Mouse (Mus musculus): ENCODE data around the gene Lypd6b.

Gene Lypd6b

DNA sequence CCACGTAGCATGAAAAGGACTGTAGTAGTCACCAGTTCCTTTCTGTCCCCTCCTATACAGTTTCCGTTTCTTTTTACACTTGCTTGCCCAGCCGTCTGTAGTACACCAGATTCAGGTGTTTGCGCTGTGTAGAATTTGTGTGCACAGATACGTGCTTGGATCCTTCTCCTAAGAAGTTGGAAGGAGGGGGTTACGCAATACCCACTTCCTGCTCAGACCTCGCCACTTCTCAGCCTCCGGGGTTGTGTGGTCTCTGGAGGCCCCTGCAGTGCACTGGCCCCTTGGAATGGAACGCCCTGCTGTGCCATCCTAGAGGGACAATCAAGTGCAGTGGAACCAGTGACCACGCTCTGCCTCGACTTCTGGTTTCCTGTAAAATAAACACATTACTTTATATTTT lies 16.3 kb upstream of the Lypd6b start:
- no peak for DNase-seq

DNA sequence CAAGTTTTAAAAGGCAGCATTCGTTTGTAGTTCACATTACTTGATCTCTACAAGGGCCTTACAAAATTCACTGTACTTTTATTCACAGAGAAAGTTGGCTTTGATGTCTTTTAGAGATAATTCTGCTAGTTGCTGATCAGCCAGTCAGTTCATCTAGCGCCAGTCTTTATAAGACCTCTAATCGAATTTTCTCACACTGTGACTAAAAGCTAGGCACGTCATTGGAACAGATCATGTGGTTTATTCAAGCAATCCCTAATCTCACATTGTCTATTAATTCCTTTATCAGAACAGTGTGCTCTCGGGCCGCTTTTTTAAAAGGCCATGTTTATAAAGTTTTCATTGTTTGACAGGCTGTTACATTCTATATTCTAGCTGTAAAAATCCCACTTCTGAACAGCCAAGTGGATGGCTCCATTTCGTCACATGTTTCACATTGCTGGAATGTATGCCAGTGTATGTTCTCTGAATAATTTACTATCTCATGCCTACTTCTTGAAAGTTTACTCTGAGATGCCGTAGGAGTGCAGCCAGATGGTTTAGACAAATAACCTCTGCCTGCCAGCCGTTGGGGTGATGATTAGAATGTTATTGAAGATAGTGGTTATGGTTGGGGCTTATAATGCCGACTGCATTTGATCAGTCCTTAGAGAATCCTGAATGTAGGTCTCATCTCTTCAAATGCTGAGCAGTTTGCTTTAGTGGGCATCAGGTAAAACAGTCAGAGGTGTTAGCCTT lies 14.1 kb upstream of the Lypd6b start:
- DNase-seq: no peak

DNA sequence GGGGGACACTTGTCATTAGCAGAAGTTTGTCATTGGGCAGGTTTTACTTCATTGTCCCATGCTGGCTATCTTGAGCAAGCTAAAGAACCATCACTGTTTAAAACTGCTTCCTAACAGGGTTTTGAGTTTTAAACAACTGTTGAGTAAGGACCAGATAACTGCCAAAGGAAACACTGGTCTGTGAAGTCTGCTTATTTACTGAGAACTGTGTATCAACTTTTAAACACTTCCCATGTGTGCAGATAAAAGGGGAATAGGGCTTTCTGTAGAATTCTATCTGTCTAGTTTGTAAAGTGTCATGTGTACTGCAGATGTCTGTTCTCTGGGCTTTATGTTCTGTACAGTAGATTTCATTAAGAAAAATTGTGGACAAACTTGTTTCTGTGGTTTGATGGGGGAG lies 13.3 kb upstream of the Lypd6b start:
- no peak for DNase-seq

DNA sequence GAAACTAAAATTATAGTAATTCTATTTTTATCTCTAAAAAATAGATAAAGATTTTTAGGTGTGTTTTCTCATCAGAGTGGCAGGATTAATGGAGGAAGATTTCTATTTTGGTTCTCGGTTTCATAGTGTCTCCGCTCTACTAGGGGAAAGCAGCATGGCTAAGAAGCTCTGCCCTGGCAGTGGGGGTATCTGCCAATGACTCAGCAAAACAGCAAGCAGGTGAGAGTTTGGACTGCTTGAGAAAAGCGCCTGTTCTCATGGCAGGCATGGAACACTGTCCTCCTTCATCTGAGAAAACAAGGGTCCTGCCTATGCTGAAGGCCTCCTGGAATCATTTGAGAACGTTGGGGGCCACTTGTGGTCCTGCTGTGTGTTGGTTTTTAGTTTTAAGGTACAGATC lies 12.3 kb upstream of the Lypd6b start:
- DNase-seq: no peak

DNA sequence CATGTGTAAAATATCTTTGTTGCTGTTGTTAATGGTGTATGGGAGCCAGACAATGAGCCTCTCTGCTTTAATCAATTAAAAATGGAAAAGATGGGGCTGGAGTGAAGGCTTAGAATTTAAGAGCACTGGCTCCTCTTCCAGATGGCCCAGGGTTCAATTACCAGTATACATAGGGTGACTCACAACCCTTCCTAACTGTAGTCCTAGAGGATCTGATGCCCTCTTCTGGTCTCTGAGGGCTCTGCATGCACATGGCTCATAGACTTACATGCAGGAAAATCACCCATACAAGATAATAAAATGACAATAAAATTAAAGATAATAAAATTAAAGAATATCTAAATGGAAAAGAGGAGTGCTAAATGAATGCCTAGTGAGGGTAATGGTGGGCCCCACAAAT lies 11.8 kb upstream of the Lypd6b start:
- no peak for DNase-seq

DNA sequence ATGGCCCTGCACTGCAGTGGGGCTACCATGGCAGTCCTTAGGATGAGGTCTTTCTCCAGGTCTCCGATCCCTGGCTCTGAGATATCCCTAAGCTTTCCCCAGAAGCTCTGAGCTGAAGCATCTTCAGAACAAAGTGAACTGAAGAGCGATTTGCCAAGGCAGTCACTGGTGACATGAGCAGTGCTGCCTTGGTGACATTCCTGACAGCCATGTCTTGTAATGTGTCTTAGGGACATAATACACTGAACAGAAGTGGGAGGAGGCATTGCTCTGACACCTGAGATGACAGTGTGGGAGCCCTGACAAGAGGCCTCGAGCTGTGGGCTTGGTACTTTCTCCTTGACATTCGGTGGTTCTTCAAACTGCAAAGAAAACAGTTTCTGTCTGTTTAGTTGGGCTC lies 11.1 kb upstream of the Lypd6b start:
- DNase-seq: no peak

DNA sequence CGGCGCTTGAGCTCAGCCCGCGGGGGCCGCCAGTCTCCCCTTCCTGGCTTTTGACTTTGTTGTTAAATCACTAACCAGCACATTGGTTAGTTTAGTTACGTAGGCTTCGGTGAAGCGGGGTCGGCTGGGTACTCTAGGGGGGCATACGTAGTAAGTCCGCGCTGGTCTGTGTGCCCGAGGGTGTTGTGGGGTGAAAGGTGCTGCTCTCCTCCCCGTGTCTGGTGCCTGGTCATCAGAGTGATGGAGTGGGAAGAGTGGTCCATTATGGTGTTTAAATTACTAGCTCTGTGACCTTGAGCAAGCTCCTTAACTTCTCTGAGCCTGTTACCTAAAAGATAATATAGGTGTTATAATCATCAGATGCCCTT lies 547 bp downstream of the Lypd6b start:
- no peak for DNase-seq

DNA sequence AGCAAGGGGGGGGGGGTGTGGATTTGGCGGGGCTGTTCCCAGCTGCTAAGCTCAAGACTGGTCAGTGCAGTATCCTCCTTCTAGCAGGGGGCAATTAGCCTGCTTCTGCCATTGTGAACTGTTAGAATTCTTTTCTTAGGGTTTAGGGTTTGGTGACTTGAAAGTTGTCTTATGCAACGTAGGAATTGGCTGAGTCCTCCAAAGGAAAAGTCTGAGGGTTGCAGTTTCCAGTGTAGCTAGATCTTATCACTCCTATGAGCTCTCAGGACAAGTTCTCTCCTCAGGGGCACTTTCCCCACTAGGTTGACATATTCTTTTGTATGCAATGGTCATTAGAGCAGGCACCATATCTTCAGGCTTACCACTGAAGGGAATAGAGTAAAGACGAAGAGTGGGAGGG lies 1.2 kb downstream of the Lypd6b start:
- DNase-seq: no peak

DNA sequence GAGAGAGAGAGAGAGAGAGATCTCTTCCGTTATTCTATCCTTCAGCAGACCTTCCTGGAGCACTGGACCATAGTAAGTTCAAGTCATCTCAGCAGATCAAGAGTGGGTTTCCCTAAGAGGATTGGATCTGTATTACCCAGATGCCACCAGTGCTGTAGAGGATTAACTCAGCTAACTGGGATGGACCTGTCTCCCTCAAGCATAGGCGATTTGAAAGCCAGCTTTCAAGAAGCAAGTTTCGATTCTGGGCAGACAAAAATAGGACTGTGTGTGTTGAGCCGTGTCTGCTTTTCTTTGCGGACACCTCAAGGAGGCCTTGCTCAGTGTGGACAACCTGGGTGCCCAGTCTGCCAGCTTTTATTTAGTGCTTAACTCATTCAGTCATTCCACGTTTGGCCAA lies 1.6 kb downstream of the Lypd6b start:
- DNase-seq: no peak

DNA sequence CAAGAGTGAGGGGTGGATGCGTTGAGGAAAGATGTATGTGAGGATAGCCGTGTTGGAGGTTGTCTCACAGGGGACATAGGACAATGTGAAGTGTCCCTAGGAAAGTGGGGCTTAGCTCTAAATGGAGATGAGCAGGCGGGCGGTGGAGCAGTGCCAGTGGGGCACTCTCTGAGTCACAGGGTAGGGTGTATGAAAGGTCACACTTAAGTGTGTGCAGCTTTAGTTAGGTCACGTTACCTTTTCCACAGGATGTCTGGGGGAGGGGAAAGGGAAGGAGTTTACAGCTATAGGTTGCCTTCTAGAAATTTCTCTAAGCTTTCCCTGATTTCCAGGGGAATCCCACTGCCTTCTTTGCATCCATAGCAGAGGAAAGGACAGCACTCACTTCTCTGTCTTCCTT lies 2.0 kb downstream of the Lypd6b start:
- no peak for DNase-seq

DNA sequence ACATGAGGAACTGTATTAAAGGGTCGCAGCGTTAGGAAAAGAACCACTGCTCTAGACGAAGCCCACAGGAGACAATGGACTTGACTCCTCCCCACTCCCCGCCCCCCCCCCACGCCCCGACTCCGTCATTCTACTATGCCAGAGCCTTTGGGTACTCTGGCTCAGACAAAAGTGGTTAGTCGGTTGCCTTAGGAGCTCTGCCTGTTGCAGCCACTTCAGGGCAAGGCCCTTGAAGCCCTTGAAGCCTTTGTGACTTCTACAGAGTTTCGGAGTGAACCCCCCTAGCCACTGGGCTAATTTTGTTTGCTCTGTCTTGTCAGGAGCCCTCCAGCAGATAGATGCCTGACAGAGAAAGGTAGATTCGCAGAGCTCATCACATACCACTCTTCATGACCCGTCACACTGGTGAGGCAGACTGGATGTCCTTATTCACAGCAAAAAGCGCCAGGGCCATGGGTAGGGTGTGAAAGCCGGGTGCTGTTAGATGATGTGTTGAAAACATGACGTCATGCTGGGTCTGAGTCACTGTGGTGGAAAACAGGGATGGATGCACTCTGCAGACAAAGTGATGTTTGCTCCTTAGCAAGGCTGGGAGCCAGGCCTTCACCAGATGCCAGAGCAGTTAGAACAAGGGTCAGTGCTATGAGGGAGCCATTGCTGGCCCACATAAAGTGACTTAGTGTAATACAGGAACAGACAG lies 10.1 kb downstream of the Lypd6b start:
- DNase-seq: no peak

DNA sequence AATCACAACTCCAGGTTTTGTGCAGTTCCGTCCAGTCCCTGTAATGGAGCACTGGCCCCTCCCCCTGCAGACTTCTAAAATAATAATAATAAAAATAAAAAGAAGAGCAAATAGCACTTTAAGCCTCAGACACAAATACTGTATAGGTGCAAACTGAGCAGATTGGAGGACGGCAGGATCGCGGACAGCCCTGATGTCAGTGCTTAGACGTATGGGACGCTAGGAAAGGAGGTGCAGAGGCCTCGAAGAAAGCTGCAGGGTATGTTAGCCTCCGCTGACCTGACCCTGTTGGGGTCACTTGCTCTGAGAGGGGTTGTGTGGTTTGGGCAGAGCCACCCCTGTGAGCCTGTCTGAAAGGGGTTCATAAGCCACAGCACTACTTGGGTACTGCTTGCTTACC lies 17.0 kb downstream of the Lypd6b start:
- DNase-seq: no peak

DNA sequence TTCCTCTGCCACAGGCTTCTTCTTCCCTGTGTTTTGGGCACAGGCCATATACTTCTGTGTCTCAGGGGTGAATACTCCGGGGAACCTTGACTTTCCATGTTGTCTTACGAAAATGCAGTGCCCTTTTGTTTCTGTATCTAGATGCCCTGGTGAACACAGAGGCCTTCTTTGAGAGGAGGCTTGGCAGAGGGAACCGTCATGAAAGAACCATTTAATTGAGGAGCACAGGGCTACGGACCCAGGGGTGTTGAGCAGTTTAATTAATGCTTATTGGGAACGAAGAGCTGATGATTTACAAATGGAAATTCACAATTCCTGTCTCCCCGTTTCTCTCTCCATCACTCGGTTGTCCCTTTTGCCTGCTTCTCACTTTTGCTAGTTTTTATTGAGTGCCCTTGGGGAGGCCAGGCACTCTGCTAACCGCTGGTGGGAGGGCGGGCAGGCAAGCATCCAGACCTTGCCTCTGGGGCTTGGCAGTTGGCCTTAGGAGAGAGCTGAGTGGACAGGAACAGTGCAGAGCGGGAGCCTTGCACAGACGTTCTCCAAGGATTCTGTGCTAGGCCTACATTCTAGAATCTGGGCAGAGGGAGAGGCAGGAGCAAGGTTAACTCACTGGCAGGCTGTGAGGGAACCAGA lies 18.4 kb downstream of the Lypd6b start:
- DNase-seq: no peak

DNA sequence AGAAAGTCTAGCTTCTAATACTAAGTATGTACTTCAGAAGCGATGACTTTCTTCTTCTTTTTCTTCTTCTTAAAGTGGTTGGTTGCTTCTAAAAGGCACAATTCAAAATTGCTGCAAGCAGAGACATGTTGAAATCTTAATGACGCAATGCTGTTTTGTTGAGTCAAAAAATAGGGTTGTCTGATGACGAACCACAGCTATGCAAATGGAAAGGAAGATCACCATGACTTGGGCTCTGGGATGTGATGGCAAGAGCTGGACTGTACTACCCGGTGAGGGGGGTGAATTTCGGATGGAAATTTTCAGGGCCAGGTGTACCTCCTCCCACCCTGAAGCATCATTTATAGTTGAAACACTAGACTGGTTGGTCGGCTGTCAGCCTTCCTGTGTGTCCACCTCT lies 22.0 kb downstream of the Lypd6b start:
- DNase-seq: no peak

DNA sequence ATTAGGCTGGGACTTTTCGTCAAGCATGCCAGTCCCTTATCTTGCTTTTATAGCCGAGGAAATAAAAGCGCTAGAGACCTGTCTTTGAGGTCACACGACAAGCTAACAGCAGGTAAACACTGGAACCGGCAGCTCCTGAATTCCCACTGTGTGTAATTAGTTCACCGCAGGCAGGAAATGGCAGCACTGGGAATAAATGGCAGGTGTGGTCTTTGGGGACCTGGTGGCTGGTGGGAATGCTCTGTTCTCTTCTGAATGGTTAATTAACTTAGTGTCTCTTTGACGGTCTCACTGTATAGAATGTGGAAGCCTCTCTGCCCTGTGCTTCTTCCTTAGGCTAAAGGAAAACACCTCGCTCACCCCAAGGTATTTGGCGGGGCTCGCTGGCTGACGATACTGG lies 23.9 kb downstream of the Lypd6b start:
- DNase-seq: no peak

DNA sequence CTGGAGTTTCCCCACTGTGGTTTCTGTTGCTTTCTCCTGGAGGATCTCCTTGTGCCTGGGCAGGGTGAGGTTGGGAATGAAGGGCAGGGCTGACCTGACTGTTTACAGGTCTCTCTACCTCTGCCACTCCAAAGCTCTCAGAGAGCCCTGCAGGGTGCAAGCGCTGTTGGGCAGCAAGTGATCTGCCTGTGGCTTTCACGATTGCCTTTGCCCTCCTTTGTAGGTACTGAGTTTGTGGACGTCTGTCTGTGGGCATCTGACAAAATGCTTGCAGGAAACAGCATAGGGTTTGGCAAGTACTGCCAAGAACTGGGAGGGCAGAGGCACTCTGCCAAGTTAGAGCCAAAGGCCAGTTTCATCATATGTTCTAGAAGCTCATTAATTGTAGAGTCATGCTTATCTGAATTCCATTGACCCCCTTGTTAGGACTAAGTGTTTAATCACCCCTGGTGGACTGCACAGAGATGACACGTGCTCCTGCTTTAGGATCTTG lies 24.4 kb downstream of the Lypd6b start:
- peak; percentile 65 for DNase-seq

DNA sequence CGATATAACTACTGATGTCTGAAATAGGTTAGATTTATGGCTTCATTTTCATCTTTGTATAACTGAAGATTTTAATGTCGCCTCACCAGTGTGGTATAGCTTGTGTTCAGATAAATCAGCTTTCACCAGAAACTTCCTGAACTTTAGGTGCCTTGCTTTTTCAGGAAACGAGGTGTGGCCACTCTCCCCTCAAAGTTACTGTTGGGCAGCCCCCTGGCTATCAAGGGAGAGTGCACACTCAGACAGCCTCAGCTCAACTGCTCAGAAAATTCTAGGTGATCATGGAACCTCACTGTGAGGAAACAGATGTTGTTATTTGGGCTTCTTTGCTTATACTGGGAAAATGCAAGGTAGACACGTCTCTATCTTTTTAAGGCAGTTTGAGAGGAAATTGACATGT lies 25.7 kb downstream of the Lypd6b start:
- DNase-seq: no peak

DNA sequence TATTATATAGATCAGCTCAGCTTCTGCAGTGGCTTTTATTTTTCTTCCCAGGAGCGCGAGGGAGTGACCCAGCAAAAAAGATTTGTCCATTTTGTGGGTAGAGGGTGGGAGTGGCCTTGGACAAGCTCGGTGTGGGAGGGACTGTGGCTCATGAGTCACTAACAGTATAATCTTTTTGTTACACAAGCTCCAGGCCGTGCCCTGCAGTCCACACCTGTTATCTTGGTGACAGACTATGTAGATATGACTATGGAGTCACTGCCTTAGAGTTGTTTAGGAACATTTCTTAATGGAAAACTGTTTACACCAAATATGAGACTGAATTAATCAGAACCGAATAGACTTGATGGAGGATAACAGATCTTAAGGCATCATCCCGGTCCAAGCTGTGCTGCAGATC lies 26.5 kb downstream of the Lypd6b start:
- no peak for DNase-seq

DNA sequence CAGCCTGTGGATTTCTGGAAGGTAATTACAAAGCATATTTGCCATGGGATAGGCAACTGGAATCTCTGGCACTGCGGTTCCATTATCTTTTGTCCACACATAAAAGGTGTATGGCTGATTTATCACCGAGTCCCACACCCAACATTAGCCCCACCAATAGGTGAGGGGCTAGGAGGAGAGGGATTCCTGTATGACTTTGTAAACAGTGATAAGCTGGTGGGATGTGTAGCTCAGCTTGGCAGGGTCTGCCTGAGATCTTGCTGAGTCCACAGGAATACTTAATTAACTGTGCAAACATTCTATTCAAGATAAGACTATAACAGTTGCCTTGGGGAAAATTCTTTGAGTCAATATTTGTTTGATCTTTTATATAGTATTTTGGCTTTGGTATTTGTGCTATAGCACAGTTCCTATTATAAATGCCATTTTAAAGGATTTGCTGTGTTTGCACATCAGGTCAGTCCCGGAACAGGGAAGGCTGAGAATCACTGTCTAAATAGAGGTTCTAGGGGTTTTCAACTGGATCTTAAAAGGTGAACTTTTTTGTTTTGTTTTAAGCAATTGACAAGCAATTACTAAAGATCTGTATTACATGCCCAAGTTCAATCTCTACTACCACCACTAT lies 28.3 kb downstream of the Lypd6b start:
- DNase-seq: no peak

DNA sequence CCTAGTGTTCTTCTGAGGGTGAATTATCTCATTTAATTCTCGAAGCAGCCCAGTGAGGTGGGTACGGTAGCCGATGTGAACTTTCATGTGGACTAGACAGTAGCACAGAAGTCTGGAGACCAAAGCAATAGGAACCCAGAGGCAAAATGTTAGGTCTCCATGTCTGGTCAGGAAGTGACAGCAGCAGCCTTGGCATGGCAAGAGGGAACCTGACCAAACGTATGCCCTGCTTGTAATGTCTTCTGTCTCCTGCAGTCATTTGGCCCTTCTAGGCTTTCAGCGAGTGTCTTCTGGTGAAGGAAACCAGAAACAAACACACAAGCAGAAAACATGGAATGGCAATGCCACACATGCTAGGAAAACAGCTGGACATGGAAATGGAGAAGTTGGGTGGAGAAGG lies 29.1 kb downstream of the Lypd6b start:
- DNase-seq: no peak

DNA sequence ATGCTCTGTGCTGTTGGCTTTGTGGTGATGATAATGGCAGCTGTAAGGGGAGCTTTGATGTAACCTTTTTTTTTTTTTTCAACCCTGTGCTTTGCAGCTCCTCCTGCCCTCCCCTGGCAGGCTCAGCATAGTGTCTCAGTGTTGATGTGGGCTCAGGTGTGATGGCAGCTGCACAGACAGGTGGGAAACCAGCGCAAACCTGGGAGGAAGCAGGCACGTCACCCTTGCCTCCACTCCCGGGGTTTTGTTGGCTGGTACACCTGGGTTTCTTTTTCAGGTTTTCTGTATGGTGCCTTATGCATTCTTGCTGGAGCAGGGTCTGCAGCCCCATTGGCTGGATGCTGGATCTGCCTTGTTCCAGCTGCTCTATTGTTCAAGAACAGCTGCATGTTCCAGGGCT lies 29.7 kb downstream of the Lypd6b start:
- no peak for DNase-seq

DNA sequence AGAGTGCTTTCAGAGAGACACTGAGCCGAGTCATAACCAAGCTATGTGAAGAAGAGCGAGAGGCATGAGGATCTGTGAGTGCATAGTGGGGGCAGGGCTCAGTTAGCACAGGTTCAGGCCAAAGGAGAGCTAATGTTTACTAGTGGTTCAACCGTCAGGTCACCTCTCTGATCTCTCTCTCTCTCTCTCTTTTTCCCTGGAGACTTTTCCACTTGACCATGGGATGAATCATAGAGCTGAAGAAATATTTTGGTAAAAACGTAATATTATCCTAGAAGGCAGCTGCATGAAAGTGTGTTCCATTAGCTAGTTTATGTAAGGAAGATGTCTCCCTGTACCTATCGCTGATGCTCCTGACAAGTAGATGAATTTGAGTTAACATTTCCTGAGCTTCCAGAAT lies 30.6 kb downstream of the Lypd6b start:
- no peak for DNase-seq

DNA sequence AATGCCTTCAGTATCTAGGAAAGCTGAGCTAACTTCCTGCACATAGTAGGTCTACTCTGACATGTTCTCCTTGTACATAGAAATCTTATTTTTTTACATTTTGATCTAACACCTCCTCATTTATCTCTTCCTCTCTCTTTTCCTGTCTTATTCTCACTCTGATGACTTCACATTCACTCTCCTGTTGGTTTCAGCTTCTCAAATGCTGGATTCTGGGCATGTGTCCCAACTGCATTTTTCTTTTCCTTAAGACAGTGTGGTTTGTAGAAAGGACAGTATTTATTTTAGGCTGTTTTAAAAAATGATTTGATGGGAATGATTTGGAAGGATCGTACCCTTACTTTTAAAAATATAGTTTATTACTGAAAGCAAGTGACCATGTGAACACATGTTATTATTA lies 34.8 kb downstream of the Lypd6b start:
- no peak for DNase-seq

DNA sequence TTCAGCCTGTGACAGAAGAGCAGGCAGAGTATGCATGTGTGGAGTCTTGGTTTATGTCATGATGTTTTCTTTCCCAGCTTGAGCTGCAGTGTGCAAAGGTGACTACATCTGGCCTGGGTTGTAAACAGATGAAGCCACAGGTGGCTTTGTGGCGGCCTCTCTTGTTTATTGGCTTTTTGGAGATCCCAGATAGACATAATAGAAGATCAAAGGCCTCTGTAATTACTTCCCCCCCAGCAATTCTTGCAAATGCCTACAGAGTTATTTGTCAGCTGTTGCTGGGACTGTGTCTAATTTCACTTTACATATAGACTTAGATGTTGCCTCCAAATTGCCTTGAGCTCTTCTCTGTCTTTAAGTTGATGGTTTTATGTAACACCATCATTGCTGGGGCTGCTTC lies 38.1 kb downstream of the Lypd6b start:
- no peak for DNase-seq

All from kidney, adult 18-20 months (tissue).